Mouse (Mus musculus): ENCODE results near the gene Sept5. TPM values are rescaled to one million over a fixed set of nuclear protein-coding genes. Genes with fewer than 3 reads are reported as not detected.

Gene Sept5
- 100 to 1,000 TPM; 961 to 977 TPM for total RNA-seq (2021)

- peak; percentile 65 to 77 for DNase-seq (ENCODE audit: low spot score in 2 of 2)
- intact Hi-C loops (cut with DNase I), result loop anchor here (10.0 kb wide), 1 partner anchor 395 kb away; the partner anchor contains the start of gene Zdhhc8
Observed at GRCm38 (mm10) chr16:18629390-18630231, at the start of gene Sept5. Gene Sept5 (minus strand): TSS chr16:18629954.

GRCm38 (mm10) chr16:18679112-18679511 lies 49.4 kb upstream of the Sept5 start:
- intact Hi-C loops (cut with DNase I), result no loop called here
- no peak for DNase-seq (ENCODE audit: low spot score in 2 of 2)

DNA sequence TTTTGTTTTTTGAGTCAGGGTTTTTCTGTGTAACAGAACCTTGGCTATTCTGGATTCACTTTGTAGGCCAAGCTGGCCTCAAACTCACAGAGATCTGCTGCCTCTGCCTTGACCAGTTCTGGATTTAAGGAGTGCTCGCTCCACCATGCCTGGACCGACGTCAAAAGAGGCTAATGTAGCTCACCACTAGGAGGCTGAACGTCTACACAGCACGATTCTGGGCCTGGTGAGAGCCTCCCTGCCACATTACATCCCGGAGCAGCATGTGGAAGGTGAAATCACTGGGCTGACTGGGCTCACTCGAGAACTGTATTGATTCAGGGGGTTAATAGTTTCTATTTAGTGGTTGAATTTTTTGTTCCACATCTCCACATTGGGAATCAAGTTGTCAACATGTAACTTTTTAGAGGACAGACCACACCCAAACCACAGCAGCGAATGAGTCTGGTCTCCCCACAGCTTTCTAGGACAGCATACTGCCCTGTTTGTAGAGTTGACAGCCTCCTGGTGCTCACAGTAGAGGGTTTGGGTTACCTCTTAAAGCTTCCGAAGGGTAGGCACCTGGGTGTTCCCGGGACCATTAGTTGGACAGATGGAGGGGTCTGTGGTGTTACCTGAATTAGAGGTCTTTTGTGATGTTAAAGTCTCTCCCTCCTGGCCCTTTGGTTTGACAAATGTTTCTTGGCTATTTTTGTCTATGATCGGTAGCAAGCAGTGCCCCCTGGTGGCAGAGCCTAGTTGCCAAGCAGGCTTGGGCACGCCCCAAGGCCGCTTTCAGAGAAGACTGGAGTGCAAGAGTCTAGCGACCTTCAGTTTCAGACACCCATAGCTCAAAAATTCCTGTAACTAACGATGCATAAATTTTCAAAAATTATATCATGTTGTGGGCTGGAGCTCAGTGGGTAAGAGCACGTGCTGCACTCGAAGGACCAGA lies 48.3 kb upstream of the Sept5 start:
- DNase-seq (ENCODE audit: low spot score in 2 of 2), result peak; percentile 36 to 50
- intact Hi-C loops (cut with DNase I), result loop anchor here (1.0 kb wide), 1 partner anchor 52 kb away; the partner anchor contains the start of gene Gm49601

DNA sequence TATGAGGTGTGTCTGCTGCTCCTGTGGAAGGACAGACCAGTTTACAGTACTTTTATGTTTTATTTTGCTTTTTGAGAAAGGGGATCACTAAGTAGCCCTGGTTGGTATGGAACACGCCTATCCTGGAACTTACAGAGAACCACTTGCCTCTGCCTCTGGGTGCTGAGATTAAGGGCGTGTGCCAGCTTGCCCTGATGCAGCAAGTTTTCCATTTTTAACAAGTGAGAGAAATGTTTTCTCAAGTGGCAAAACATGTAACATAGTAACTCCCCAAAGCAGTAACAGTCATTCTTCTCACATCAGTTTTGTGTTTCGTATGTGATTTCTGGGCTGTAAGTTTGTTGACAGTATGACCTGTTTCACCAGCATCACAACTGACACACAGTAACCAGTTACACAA lies 43.3 kb upstream of the Sept5 start:
- no peak for DNase-seq (ENCODE audit: low spot score in 2 of 2)
- intact Hi-C loops (cut with DNase I), result no loop called here

GRCm38 (mm10) chr16:18672027-18672426 lies 42.3 kb upstream of the Sept5 start:
- intact Hi-C loops (cut with DNase I), result no loop called here
- DNase-seq (ENCODE audit: low spot score in 2 of 2), result no peak

GRCm38 (mm10) chr16:18669914-18670313 lies 40.2 kb upstream of the Sept5 start:
- DNase-seq (ENCODE audit: low spot score in 2 of 2), result no peak
- intact Hi-C loops (cut with DNase I), result no loop called here

DNA sequence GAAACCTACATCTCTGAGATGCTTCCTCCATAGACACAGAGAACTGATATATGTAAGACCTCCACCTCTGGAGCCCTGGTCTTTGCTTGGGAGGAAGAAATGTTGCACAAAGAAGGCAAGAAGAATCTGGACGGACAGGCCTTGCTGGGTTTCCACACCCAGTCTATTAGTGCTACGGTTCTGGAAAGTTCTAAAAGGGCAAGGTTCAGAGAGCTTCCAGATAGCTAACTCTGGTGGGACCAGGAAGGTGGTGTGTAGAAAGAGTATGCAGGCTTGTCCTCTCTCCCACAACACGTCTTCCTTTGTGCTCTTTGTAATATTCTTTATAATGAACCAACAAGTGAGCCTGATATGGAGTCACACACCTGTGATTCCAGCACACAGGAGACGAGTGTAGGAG lies 28.8 kb upstream of the Sept5 start:
- DNase-seq (ENCODE audit: low spot score in 2 of 2), result no peak
- intact Hi-C loops (cut with DNase I), result no loop called here

DNA sequence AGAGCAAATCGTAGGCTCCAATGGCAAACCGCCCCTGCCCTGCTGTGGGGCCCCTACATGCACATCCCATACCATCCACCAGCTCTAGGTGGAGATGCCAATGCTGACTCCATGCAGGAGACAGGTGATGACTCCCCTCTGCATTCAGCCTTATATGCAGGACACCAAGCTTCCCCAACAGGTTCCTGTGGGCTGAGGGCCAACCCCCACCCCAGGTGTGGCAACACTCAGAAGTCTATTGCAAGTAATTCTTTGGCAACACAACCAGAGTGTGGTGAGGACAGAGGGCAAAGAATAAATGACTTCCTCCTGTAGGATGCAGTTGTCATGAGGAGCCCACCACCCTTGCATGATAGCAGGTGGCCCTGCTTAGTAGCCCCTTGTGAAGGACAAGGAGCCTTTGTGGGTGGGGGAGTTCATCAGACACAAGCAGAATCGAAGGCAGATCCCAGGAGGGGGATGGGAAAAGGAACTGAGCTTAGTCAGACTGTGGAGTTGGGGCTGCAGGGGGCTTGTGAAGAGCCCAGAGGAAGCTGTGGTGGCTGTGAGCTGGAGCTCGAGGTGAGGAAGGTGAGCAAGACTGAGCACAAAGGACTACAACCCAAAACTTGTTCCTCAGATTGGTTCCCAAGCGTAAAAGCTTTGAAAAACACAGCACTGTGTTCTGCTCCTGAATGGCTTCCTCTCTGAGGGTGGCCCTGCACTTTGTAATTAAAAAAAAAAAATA lies 25.8 kb upstream of the Sept5 start:
- intact Hi-C loops (cut with DNase I), result no loop called here
- DNase-seq (ENCODE audit: low spot score in 2 of 2), result no peak

DNA sequence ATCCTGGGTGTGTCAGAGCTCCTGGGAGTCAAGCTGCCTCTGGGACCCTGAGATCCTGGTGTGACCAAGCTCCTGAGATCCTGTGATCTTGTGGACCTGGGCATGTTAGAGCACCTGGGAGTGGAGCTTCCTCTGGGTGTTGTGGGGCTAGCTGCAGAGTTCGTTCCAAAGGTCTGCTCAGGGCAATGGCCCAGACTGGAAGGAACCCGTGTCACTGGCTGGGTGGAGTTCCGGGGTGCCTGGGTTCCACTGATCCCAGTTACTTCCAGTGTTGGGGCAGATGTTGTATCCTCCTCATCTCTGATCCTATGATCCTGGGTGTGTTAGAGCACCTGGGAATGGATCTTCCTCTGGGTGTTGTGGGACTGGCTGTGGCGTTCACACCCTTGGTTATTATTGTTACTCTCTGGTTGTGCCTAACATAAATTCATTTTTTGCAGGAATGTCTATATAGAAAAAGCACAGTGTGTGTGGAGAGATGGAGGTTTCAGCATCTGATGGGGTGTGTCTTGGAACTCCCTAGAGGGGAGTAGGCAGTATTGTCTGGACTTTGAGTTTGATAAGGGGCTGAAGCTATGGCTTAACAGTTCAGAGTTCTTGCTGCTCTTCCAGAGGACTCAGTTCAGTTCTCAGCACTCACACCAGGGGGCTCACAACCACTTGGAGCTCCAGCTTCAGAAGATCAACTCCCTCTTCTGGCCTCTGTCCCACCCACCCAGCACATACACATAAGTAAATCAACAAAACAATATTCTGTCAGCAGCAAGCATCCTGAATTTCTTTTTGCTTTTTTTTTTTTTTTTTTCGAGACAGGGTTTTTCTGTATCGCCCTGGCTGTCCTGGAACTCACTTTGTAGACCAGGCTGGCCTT lies 23.8 kb upstream of the Sept5 start:
- DNase-seq (ENCODE audit: low spot score in 2 of 2), result no peak
- intact Hi-C loops (cut with DNase I), result no loop called here

DNA sequence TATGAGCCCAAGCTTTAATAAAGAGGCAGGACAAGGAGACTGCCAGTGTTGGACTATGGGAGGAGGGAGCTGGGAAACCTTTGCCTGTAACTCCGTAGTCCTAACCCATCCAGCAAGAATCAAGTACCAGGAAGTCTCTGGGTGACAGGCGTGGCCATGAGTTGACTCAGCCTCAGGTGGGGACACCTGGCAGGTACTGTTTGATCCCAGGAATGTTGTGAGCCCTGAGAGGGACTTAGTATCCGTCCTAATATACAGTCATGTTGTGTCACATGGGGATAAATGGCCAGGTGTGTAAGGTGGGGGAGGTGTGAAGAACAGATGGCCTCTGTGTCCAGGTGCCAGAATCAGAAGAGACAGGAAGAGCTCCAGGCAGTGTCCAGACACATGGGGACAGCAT lies 19.4 kb upstream of the Sept5 start:
- intact Hi-C loops (cut with DNase I), result no loop called here
- DNase-seq (ENCODE audit: low spot score in 2 of 2), result no peak

- intact Hi-C loops (cut with DNase I), result no loop called here
- DNase-seq (ENCODE audit: low spot score in 2 of 2), result no peak
Observed at GRCm38 (mm10) chr16:18645329-18645728, 15.6 kb upstream of the Sept5 start.

DNA sequence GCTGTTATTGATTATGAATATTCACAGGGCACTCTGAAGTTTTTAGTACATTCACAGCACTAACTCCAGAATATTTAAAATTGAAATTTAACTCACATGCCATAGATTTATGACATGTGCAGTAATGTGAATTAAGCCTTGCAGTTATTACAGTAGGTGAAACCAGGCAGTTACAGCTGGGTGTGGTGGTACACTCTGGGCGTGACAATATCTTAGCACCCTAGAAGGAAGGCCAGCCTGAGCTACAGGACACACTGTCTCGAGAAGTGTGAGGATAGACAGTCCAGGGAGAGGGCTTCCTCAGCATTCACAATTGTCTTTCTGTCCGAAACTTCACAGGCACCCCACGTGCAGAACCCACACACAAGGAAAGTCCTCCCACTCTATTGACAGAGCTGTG lies 14.7 kb upstream of the Sept5 start:
- intact Hi-C loops (cut with DNase I), result no loop called here
- no peak for DNase-seq (ENCODE audit: low spot score in 2 of 2)

GRCm38 (mm10) chr16:18643406-18643998 lies 13.7 kb upstream of the Sept5 start:
- no peak for DNase-seq (ENCODE audit: low spot score in 2 of 2)
- intact Hi-C loops (cut with DNase I), result no loop called here

DNA sequence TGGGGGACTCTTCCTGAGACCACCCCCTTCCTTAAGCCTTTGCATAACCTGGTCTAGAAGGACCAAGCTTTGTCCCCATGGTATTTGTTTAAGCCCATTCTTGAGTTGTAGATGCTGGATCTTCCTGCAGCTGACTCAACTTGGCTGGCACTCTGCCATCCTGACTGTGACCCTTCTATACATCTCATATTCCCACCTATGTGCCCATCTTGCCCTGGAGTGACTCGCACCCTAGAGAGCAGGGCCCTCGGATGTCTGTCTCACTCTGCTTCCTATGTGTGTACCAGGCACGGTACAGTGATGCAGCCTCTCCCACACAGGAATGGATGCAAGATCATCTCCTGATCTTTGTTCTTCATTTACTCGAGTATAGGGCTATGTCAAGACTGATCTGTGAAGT lies 13.1 kb upstream of the Sept5 start:
- intact Hi-C loops (cut with DNase I), result no loop called here
- DNase-seq (ENCODE audit: low spot score in 2 of 2), result no peak

GRCm38 (mm10) chr16:18642291-18642690 lies 12.5 kb upstream of the Sept5 start:
- intact Hi-C loops (cut with DNase I), result no loop called here
- DNase-seq (ENCODE audit: low spot score in 2 of 2), result peak in 1 of 2 experiments; percentile 90

DNA sequence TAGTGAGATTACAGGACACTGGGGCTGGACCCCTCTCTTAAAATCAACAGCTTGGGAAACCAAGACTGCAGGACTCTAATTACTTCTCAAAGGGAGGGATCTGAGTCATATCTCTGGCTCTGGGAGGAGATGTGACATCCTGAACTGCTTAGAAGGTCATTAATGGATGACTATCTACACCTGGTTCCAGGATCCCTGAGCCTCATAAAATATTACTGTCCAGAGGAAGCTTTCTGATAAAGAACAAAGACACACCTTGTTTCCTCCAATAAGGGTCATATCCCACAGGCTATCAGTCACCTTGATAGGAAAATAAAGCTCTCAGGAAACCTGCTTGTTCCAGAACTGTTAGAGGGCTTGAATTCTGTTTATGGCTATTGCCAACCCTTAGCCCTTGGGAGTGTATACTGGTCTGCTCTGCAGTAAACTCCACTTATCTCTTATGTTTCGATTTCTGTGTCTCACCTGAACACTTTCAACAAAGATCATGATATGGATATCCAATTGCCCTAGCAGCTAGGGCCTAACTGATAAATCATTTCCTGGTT lies 9.7 kb upstream of the Sept5 start:
- DNase-seq (ENCODE audit: low spot score in 2 of 2), result no peak
- intact Hi-C loops (cut with DNase I), result no loop called here

- intact Hi-C loops (cut with DNase I), result no loop called here
- no peak for DNase-seq (ENCODE audit: low spot score in 2 of 2)
Observed at GRCm38 (mm10) chr16:18638396-18638795, 8.6 kb upstream of the Sept5 start.

DNA sequence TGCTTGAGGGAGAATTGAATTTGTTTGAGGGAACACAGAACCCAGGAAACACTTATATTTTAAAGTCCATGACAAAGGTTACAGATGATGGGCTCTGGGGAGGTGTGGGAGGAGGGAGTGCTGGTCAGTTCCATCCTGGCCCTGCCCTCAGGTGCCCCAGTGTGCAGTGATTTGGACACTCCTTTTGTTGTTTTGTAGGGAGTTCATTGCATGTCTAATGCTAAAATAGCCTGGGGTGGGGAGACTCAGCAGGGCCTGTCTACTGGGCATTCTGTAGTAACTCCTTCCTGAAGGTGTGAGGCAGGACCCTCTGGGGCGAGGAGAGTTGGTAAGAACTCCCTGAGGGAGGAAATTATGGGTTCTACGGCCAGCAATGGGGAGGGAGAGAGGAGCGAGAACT lies 7.0 kb upstream of the Sept5 start:
- DNase-seq (ENCODE audit: low spot score in 2 of 2), result no peak
- intact Hi-C loops (cut with DNase I), result no loop called here
